Mouse (Mus musculus): ENCODE measurements around the gene Gm12830. TPM values are rescaled to one million over a fixed set of nuclear protein-coding genes. Genes with fewer than 3 reads are reported as not detected.

The Gm12830 gene
- polyA plus RNA-seq, 1 experiment from 2014 or later: not detected

DNA sequence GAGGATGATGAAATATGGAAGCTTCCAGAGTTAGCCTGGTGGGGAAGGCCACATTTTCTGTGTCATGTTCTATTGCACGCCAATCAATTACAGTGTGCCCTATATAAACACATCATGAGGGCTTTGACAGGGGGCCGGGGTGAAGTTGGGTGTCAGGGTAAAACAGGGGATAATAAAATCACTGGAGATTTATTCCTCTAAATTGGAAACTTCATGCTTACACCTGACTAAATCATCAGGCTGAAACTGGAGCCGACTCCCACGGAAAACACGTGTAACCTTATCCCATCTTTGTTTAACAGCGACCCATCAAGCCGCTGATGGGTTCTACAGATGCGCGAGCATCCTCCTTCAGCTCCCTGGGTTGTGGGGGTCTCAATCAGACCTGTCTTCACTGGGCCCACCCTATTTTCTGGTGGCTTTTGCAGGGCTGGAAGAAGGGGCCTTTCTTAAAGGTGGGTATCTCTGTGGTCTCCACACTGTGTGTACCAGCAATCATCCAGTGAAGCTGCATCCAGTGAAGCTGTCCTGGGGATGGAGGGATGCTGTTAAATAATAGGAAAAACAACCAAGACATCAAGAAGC lies 19.9 kb downstream of the Gm12830 start:
- no peak for DNase-seq (ENCODE audit: low spot score)
- no peaks in the 10 kb centered on the region; the same call in 1 of the 2 replicates for H3K9me3 ChIP-seq (replicated peaks; ENCODE audit: control insufficient read depth, low read length)

GRCm38 (mm10) chr4:114842376-114842960 lies 20.9 kb downstream of the Gm12830 start:
- no peak for ATAC-seq

More for the DNA sequence above, 19.9 kb downstream of the Gm12830 start:
- H3K9ac ChIP-seq (ENCODE audit: low read length): no peak overlapping the region
- peaks cover 39% of the 10 kb centered on the region for H3K27me3 ChIP-seq (replicated peaks; ENCODE audit: control insufficient read depth, insufficient read depth, low read length)
- ATAC-seq: no peak
- no peak overlapping the region for H3K4me2 ChIP-seq (ENCODE audit: low read length)
- no peaks in the 10 kb centered on the region for H3K4me1 ChIP-seq (ENCODE audit: control insufficient read depth, insufficient read depth, low read length)
- no peak overlapping the region for H3K27ac ChIP-seq (ENCODE audit: low read depth, low read length)
- no peaks in the 10 kb centered on the region for H3K36me3 ChIP-seq (ENCODE audit: control insufficient read depth, insufficient read depth, low read length)
- 60% methylated on average over 9 of the region's 9 CpGs for WGBS
- no peak overlapping the region for H3K4me3 ChIP-seq (ENCODE audit: low read depth, low read length)

DNA sequence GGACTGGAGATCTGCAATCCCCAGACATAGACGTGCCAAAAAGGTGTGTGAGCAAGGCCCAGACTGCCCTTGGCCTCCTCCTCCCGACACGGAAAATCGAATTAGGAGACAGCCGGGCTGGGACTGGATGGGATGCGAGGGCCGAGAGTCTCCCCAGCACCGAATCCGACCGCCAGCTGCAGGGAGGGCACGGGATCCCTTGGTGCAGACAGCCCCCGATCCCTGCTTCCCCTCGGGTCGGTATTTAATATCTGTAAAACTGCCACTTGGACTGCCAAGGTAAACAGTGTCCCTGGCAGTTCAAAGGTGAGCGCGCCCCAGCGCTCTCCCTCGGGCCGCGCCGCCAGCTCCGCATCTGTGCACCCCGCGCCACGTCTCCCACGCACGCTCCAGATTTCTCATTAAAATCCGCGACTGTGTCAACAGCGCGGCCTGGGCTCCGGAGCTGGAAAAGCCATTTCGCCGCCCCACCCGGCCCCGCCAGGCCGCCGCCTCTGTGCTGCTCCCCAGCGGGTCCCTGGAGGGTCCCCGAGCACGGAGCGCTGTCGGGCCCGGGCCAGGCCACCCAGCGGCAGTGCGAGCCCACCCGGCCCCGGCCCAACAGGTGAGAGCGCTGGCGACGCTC lies 21.7 kb downstream of the Gm12830 start:
- DNase-seq (ENCODE audit: low spot score) (no peak), ATAC-seq (peak; percentile 50)

More at GRCm38 (mm10) chr4:114842376-114842960, 20.9 kb downstream of the Gm12830 start:
- no peaks in the 10 kb centered on the region for H3K4me1 ChIP-seq (ENCODE audit: control insufficient read depth, insufficient read depth, low read length)
- no peaks in the 10 kb centered on the region for H3K36me3 ChIP-seq (ENCODE audit: control insufficient read depth, insufficient read depth, low read length)
- H3K9me3 ChIP-seq (replicated peaks; ENCODE audit: control insufficient read depth, low read length): no peaks in the 10 kb centered on the region; the same call in 1 of the 2 replicates
- no peak overlapping the region for H3K4me2 ChIP-seq (ENCODE audit: low read length)
- no peak for DNase-seq (ENCODE audit: low spot score)
- peaks cover 39% of the 10 kb centered on the region for H3K27me3 ChIP-seq (replicated peaks; ENCODE audit: control insufficient read depth, insufficient read depth, low read length)
- H3K9ac ChIP-seq (ENCODE audit: low read length): no peak overlapping the region
- no peak overlapping the region for H3K27ac ChIP-seq (ENCODE audit: low read depth, low read length)
- no peak overlapping the region for H3K4me3 ChIP-seq (ENCODE audit: low read depth, low read length)
- 2% methylated on average over 10 of the region's 11 CpGs for WGBS

GRCm38 (mm10) chr4:114844600-114844999 lies 23.1 kb downstream of the Gm12830 start:
- Histone ChIP-seq H3K4me3 (ENCODE audit: low read depth, low read length) (no peak overlapping the region), H3K27ac (ENCODE audit: low read depth, low read length) (no peak overlapping the region), H3K9ac (ENCODE audit: low read length) (no peak overlapping the region), H3K9me3 (replicated peaks; ENCODE audit: control insufficient read depth, low read length) (no peaks in the 10 kb centered on the region; the same call in 1 of the 2 replicates), H3K4me2 (ENCODE audit: low read length) (no peak overlapping the region), H3K27me3 (replicated peaks; ENCODE audit: control insufficient read depth, insufficient read depth, low read length) (peaks cover 39% of the 10 kb centered on the region), H3K4me1 (ENCODE audit: control insufficient read depth, insufficient read depth, low read length) (no peaks in the 10 kb centered on the region), H3K36me3 (ENCODE audit: control insufficient read depth, insufficient read depth, low read length) (no peaks in the 10 kb centered on the region)
- DNase-seq (ENCODE audit: low spot score) (no peak), ATAC-seq (no peak)
- 52% methylated on average over 1 of the region's 1 CpGs for WGBS

More for the DNA sequence above, 21.7 kb downstream of the Gm12830 start:
- H3K36me3 ChIP-seq (ENCODE audit: control insufficient read depth, insufficient read depth, low read length): no peaks in the 10 kb centered on the region
- H3K9ac ChIP-seq (ENCODE audit: low read length): peak overlapping the region; percentile 54
- H3K9me3 ChIP-seq (replicated peaks; ENCODE audit: control insufficient read depth, low read length): no peaks in the 10 kb centered on the region; the same call in 1 of the 2 replicates
- peak overlapping the region; percentile 36 for H3K4me3 ChIP-seq (ENCODE audit: low read depth, low read length)
- H3K4me2 ChIP-seq (ENCODE audit: low read length): peak overlapping the region; percentile 61
- WGBS: under 1% methylated on average over 49 of the region's 51 CpGs
- H3K4me1 ChIP-seq (ENCODE audit: control insufficient read depth, insufficient read depth, low read length): no peaks in the 10 kb centered on the region
- peaks cover 39% of the 10 kb centered on the region for H3K27me3 ChIP-seq (replicated peaks; ENCODE audit: control insufficient read depth, insufficient read depth, low read length)
- H3K27ac ChIP-seq (ENCODE audit: low read depth, low read length): no peak overlapping the region

DNA sequence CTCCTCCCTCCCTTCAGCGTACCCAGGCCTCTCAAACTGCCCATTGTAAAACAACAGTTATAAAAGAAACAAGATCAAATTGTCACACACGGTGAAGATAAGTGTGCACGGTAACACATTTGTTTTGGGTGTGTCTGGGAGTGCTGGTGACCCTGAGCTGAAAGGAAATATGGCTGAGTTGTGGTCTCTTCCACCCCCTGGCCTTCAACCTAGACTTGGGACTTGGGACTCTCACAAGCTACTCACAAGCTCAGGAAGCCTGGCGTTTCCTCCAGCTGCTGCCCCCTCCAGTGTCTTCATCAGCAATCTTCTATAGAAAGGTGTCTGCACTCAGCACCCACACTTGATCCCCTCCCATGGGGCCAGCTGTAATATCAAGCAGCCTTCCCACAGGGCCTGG lies 24.1 kb downstream of the Gm12830 start:
- H3K27me3 ChIP-seq (replicated peaks; ENCODE audit: control insufficient read depth, insufficient read depth, low read length): peaks cover 39% of the 10 kb centered on the region
- H3K27ac ChIP-seq (ENCODE audit: low read depth, low read length): no peak overlapping the region
- no peak for DNase-seq (ENCODE audit: low spot score)
- no peaks in the 10 kb centered on the region for H3K4me1 ChIP-seq (ENCODE audit: control insufficient read depth, insufficient read depth, low read length)
- 56% methylated on average over 4 of the region's 4 CpGs for WGBS
- ATAC-seq: no peak
- H3K36me3 ChIP-seq (ENCODE audit: control insufficient read depth, insufficient read depth, low read length): no peaks in the 10 kb centered on the region
- no peaks in the 10 kb centered on the region; the same call in 1 of the 2 replicates for H3K9me3 ChIP-seq (replicated peaks; ENCODE audit: control insufficient read depth, low read length)
- H3K9ac ChIP-seq (ENCODE audit: low read length): no peak overlapping the region
- H3K4me2 ChIP-seq (ENCODE audit: low read length): no peak overlapping the region
- H3K4me3 ChIP-seq (ENCODE audit: low read depth, low read length): no peak overlapping the region

GRCm38 (mm10) chr4:114846723-114847122 lies 25.2 kb downstream of the Gm12830 start:
- Histone ChIP-seq H3K27ac (ENCODE audit: low read depth, low read length) (no peak overlapping the region), H3K9me3 (replicated peaks; ENCODE audit: control insufficient read depth, low read length) (no peaks in the 10 kb centered on the region; the same call in 1 of the 2 replicates), H3K27me3 (replicated peaks; ENCODE audit: control insufficient read depth, insufficient read depth, low read length) (peaks cover 31% of the 10 kb centered on the region), H3K4me1 (ENCODE audit: control insufficient read depth, insufficient read depth, low read length) (no peaks in the 10 kb centered on the region), H3K36me3 (ENCODE audit: control insufficient read depth, insufficient read depth, low read length) (no peaks in the 10 kb centered on the region), H3K4me3 (ENCODE audit: low read depth, low read length) (no peak overlapping the region), H3K9ac (ENCODE audit: low read length) (no peak overlapping the region), H3K4me2 (ENCODE audit: low read length) (no peak overlapping the region)
- WGBS: 82% methylated on average over 6 of the region's 6 CpGs
- DNase-seq (ENCODE audit: low spot score) (no peak), ATAC-seq (no peak)

GRCm38 (mm10) chr4:114853968-114854367 lies 32.4 kb downstream of the Gm12830 start:
- Histone ChIP-seq H3K9ac (ENCODE audit: low read length) (no peak overlapping the region), H3K4me1 (ENCODE audit: control insufficient read depth, insufficient read depth, low read length) (no peaks in the 10 kb centered on the region), H3K27me3 (replicated peaks; ENCODE audit: control insufficient read depth, insufficient read depth, low read length) (no peaks in the 10 kb centered on the region; the same call in 1 of the 2 replicates), H3K9me3 (replicated peaks; ENCODE audit: control insufficient read depth, low read length) (no peaks in the 10 kb centered on the region), H3K4me3 (ENCODE audit: low read depth, low read length) (no peak overlapping the region), H3K36me3 (ENCODE audit: control insufficient read depth, insufficient read depth, low read length) (no peaks in the 10 kb centered on the region), H3K4me2 (ENCODE audit: low read length) (no peak overlapping the region), H3K27ac (ENCODE audit: low read depth, low read length) (no peak overlapping the region)
- DNase-seq (ENCODE audit: low spot score): no peak
- no peak for ATAC-seq
- WGBS: 71% methylated on average over 2 of the region's 2 CpGs

DNA sequence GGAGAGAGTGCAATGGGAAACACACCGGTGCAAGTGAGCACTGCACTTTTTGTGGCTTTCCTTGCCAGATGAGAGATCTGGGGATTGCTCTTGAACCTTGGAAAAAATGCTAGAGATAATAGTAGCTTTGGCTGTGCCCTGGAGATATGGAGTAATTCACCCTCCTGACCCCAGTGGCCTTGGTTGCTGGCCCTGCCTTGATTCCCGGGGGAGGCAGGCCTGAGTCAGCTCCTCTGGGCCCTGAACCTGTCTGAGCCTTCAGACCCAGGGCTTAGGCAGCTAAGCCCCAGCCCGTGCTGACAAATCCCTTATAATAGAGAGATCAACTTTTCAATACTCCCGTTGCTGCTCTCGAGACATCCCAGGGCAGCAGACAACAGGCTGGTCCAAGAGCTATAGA lies 36.9 kb downstream of the Gm12830 start:
- H3K4me1 ChIP-seq (ENCODE audit: control insufficient read depth, insufficient read depth, low read length): no peaks in the 10 kb centered on the region
- 35% methylated on average over 5 of the region's 5 CpGs for WGBS
- no peak for DNase-seq (ENCODE audit: low spot score)

DNA sequence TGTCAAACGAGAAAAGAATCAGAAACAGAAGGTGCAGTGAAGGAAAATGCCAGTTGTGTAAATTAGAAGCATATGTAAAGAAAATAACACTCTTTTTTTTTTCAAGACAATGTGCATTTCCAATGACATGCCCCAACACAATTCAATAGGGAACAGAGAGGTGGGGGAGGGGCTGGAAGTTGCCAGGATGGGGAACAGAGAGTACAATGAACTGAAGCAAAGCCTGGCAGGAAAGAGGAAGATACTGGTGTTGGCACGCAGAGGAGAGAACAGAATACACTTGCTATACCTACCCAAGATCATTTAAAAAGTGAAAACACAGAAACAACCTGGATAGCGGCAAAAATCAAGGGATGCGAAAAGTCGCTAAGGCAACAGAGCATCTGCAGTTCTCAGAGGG lies 41.6 kb downstream of the Gm12830 start:
- WGBS: 73% methylated on average over 5 of the region's 5 CpGs
- H3K9ac ChIP-seq (ENCODE audit: low read length): no peak overlapping the region
- H3K27me3 ChIP-seq (replicated peaks; ENCODE audit: control insufficient read depth, insufficient read depth, low read length): no peaks in the 10 kb centered on the region
- H3K9me3 ChIP-seq (replicated peaks; ENCODE audit: control insufficient read depth, low read length): no peaks in the 10 kb centered on the region
- no peaks in the 10 kb centered on the region for H3K4me1 ChIP-seq (ENCODE audit: control insufficient read depth, insufficient read depth, low read length)
- no peaks in the 10 kb centered on the region for H3K36me3 ChIP-seq (ENCODE audit: control insufficient read depth, insufficient read depth, low read length)
- no peak overlapping the region for H3K27ac ChIP-seq (ENCODE audit: low read depth, low read length)
- no peak for ATAC-seq
- no peak overlapping the region for H3K4me2 ChIP-seq (ENCODE audit: low read length)
- no peak overlapping the region for H3K4me3 ChIP-seq (ENCODE audit: low read depth, low read length)
- DNase-seq (ENCODE audit: low spot score): no peak

More for the DNA sequence above, 36.9 kb downstream of the Gm12830 start:
- Histone ChIP-seq H3K4me2 (ENCODE audit: low read length) (no peak overlapping the region), H3K27me3 (replicated peaks; ENCODE audit: control insufficient read depth, insufficient read depth, low read length) (no peaks in the 10 kb centered on the region), H3K36me3 (ENCODE audit: control insufficient read depth, insufficient read depth, low read length) (no peaks in the 10 kb centered on the region), H3K9ac (ENCODE audit: low read length) (no peak overlapping the region), H3K9me3 (replicated peaks; ENCODE audit: control insufficient read depth, low read length) (no peaks in the 10 kb centered on the region), H3K27ac (ENCODE audit: low read depth, low read length) (no peak overlapping the region), H3K4me3 (ENCODE audit: low read depth, low read length) (no peak overlapping the region)
- no peak for ATAC-seq
